ENCODE assay signal across 31 mouse cellular contexts in genomic region chr2:132636534-132636933, GRCm38 (mm10).
"Had no signal": no experiment of that assay in that cellular context is flagged by ENCODE, and none has a peak within 500 bp of the region (broad histone marks: within the 10 kb centered on the region; RNA-seq: fewer than 3 reads in every experiment).

No protein-coding gene starts in this region.

- H3K4me3 ChIP-seq: limb, embryonic 10.5 days; limb, embryonic 12.5 days; limb, embryonic 13.5 days; limb, embryonic 15.5 days; liver, embryonic 12.5 days; liver, embryonic 13.5 days; liver, embryonic 15.5 days; lung, embryonic 15.5 days; megakaryocyte, embryonic 14.5 days; midbrain, embryonic 10.5 days; midbrain, embryonic 12.5 days; midbrain, embryonic 13.5 days; midbrain, embryonic 15.5 days; myocyte had no signal

- H3K9ac ChIP-seq: limb, embryonic 12.5 days; limb, embryonic 13.5 days; limb, embryonic 15.5 days; liver, embryonic 12.5 days; liver, embryonic 13.5 days; liver, embryonic 14.5 days; liver, embryonic 15.5 days; liver, postnatal 0 days; lung, embryonic 14.5 days; lung, embryonic 15.5 days; midbrain, embryonic 12.5 days; midbrain, embryonic 13.5 days; midbrain, embryonic 15.5 days had no signal

- ATAC-seq: liver, embryonic 12.5 days; liver, postnatal 0 days; lung, postnatal 0 days; midbrain, embryonic 13.5 days; midbrain, embryonic 15.5 days; midbrain, embryonic 16.5 days had no signal

- H3K4me2 ChIP-seq: limb, embryonic 12.5 days; limb, embryonic 13.5 days; limb, embryonic 15.5 days; liver, embryonic 11.5 days; liver, embryonic 12.5 days; liver, embryonic 13.5 days; liver, embryonic 15.5 days; lung, embryonic 14.5 days; lung, embryonic 15.5 days; midbrain, embryonic 11.5 days; midbrain, embryonic 12.5 days; midbrain, embryonic 13.5 days; midbrain, embryonic 15.5 days had no signal

- H3K27me3 ChIP-seq: limb, embryonic 12.5 days; limb, embryonic 13.5 days; limb, embryonic 15.5 days; liver, embryonic 12.5 days; liver, embryonic 13.5 days; liver, embryonic 15.5 days; lung, embryonic 15.5 days; midbrain, embryonic 12.5 days; midbrain, embryonic 13.5 days; midbrain, embryonic 15.5 days had no signal

- H3K9me3 ChIP-seq: limb, embryonic 10.5 days; limb, embryonic 15.5 days; liver, embryonic 12.5 days; liver, embryonic 13.5 days; liver, embryonic 15.5 days; lung, embryonic 15.5 days; midbrain, embryonic 10.5 days; midbrain, embryonic 13.5 days; midbrain, embryonic 15.5 days had no signal

- H3K27ac ChIP-seq: limb, embryonic 10.5 days; limb, embryonic 12.5 days; limb, embryonic 13.5 days; limb, embryonic 15.5 days; liver, embryonic 12.5 days; liver, embryonic 13.5 days; liver, embryonic 14.5 days; liver, embryonic 15.5 days; lung, embryonic 15.5 days; macrophage; midbrain, embryonic 10.5 days; midbrain, embryonic 12.5 days; midbrain, embryonic 13.5 days; midbrain, embryonic 15.5 days had no signal

- H3K36me3 ChIP-seq: limb, embryonic 10.5 days; limb, embryonic 12.5 days; limb, embryonic 13.5 days; limb, embryonic 15.5 days; liver, embryonic 12.5 days; liver, embryonic 13.5 days; liver, embryonic 15.5 days; lung, embryonic 15.5 days; midbrain, embryonic 10.5 days; midbrain, embryonic 12.5 days; midbrain, embryonic 13.5 days; midbrain, embryonic 15.5 days had no signal

- H3K4me1 ChIP-seq: limb, embryonic 10.5 days; limb, embryonic 12.5 days; limb, embryonic 13.5 days; limb, embryonic 15.5 days; lung, embryonic 15.5 days; midbrain, embryonic 10.5 days; midbrain, embryonic 12.5 days; midbrain, embryonic 13.5 days; midbrain, embryonic 15.5 days had no signal

- DNase-seq: left cerebral cortex, postnatal 4 days; liver; liver, embryonic 13.5 days; liver, postnatal 0 days; lung, adult 18-20 months; lung, adult 2 months; lung, embryonic 14.5 days; lung, postnatal 10 days; lung, postnatal 14 days; lung, postnatal 36 days; lung, postnatal 4 days; midbrain, embryonic 14.5 days had no signal
